Mouse (Mus musculus): Measurements from ENCODE around the gene Dcdc2b. TPM values are rescaled to one million over a fixed set of nuclear protein-coding genes. Genes with fewer than 3 reads are reported as not detected.
A peak's percentile ranks its signal among the peaks of the same experiment; 100 is the strongest.

The Dcdc2b gene
- polyA plus RNA-seq, 1 experiment from 2014 or later = 0.47 TPM

DNA sequence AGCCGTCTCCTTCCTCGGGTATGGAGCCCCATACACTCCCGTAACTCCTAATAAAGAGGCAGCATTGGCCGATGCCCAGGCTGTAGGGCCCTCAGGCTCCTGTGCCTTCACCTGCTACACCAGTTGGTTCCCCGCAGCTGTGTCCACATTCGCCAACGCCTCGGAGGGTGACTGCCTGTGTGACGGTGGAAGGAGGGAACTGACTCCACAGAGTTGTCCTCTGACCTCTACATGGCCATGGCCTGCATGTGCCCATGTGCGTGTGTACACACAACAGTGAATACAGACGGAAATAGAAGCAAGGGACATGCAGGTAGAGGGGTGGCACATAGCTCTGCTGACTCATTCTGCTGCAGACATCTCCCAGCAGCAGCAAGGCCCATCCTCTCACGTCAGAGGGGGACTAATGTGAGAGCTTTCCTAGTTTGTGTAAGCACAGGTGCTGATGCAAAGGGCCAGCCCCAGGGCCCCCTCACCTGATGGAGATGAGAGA, 4.9 kb downstream of the Dcdc2b start:
- no peak for TF ChIP-seq CTCF (IDR thresholded peaks at IDR 0.05)
- CTCF ChIA-PET = interaction anchor here (0.9 to 2.6 kb wide), 15 partner anchors 10 to 154 kb away, joined by 3 to 19 read pairs (median 4); partner anchors contain the start of genes Fam167b and Lck
- in situ Hi-C loops (cut with MboI; ENCODE audit: low pct_unique_long_range_greater_than_20kb) = no loop called here
- POLR2A ChIA-PET = interaction anchor here (0.7 to 1.0 kb wide), 2 partner anchors 8 to 11 kb away, joined by 3 read pairs; no protein-coding TSS in a partner anchor
- no peaks in the 10 kb centered on the region for H3K27me3 ChIP-seq
- DNase-seq (ENCODE audit: low read depth, low spot score) (no peak), ATAC-seq (no peak)

GRCm38 (mm10) chr4:129608426-129609025, 5.5 kb downstream of the Dcdc2b start:
- no peak for TF ChIP-seq CTCF (IDR thresholded peaks at IDR 0.05)

DNA sequence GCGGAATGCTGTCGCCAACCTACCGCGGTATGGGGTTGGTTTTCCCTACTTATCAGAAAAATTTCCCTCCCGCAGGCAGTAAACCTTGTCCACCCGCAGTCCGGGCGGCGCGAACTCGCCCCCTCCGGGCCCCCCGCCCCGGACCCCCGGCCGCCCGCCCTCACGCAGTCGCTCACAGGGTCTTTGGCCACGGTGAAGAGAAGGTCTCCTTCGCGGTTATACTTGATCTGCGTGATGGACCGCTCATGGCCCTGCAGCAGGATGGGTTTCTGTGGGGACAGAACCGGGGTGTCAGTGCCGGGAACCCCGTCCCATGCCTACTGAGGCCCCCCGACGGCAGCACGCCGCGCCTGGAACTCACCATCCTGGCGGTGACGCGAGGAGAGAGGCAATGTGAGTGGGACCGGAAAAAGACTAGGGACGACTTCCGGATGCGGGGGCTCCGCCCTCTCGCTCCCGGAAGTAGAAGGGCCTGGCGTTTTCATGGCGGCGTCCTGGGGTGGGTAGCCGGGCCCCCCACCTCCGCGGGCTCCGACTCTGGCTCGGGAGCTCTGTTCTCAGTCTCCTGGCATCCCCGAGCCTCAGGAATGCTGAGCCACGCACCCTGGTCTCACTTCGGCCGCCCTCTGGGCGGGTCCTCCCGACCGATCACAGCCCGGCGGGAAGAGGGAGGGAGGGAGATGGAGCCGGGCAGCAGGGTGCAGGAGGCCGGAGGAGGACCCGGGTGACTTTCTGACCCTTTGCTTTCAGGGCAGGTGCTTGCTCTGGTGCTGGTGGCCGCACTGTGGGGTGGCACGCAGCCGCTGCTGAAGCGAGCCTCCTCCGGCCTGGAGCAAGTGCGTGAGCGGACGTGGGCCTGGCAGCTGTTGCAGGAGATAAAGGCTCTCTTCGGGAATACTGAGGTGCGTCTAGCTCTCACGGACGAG, 13.6 kb downstream of the Dcdc2b start, which contains the start of the genes Eif3i and Tmem234:
Gene Eif3i, minus strand, starts transcription at position 416 of the 926 bp plus-strand sequence.
Gene Tmem234, plus strand, starts transcription at position 436 of the 926 bp plus-strand sequence.
- ATAC-seq (peak; percentile 67), DNase-seq (ENCODE audit: low read depth, low spot score) (no peak)
- POLR2A ChIA-PET = interaction anchor here (1.6 kb wide), 1 partner anchor 16 kb away, joined by 6 read pairs; no protein-coding TSS in a partner anchor
- CTCF ChIA-PET = interaction anchor here (0.9 to 1.3 kb wide), 3 partner anchors 8 to 23 kb away, joined by 3 to 5 read pairs (median 3); no protein-coding TSS in a partner anchor
- in situ Hi-C loops (cut with MboI; ENCODE audit: low pct_unique_long_range_greater_than_20kb) = no loop called here
- no peak for TF ChIP-seq CTCF (IDR thresholded peaks at IDR 0.05)
- no peaks in the 10 kb centered on the region for H3K27me3 ChIP-seq

More at GRCm38 (mm10) chr4:129608426-129609025, 5.5 kb downstream of the Dcdc2b start:
- no peaks in the 10 kb centered on the region for H3K27me3 ChIP-seq
- CTCF ChIA-PET = interaction anchor here (0.7 to 2.6 kb wide), 18 partner anchors 8 to 153 kb away, joined by 3 to 19 read pairs (median 4); partner anchors contain the start of genes Fam167b, Hdac1 and Lck
- ATAC-seq (peak; percentile 65), DNase-seq (ENCODE audit: low read depth, low spot score) (no peak)
- POLR2A ChIA-PET = interaction anchor here (0.7 to 1.0 kb wide), 2 partner anchors 8 to 12 kb away, joined by 3 read pairs; no protein-coding TSS in a partner anchor
- in situ Hi-C loops (cut with MboI; ENCODE audit: low pct_unique_long_range_greater_than_20kb) = no loop called here

- ChIA-PET POLR2A (no interaction called here), CTCF (no interaction called here)
- in situ Hi-C loops (cut with MboI; ENCODE audit: low pct_unique_long_range_greater_than_20kb) = loop anchor here (5.0 kb wide), 1 partner anchor 47 kb away; the partner anchor contains the start of gene Hdac1
- DNase-seq (ENCODE audit: low read depth, low spot score) (no peak), ATAC-seq (no peak)
- TF ChIP-seq CTCF (IDR thresholded peaks at IDR 0.05) = no peak
- no peaks in the 10 kb centered on the region for H3K27me3 ChIP-seq
These were observed 25.2 kb downstream of the Dcdc2b start for GRCm38 (mm10) chr4:129588865-129589264.

DNA sequence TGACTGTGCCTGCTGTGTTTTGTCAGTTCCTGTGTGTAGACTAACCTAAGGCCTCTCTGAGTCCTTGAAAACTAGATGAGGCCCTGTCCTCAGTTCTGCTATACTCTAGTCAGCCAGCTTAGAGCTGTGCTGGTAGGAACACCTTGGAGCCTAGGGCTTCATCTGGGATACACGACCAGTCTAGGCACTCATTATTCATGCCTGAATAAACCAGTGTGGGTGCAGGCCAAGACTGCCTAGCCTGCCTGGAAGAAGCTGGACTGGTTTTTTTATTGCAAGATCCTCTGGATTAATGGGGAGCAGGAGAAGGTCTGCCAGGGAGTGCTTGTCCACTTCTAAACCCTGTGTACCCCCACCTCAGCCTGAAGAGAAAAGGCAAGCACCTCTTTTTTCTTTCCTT, 27.1 kb downstream of the Dcdc2b start:
- ChIA-PET POLR2A (interaction anchor here (0.7 kb wide), 1 partner anchor 217 kb away, joined by 3 read pairs; no protein-coding TSS in a partner anchor), CTCF (interaction anchor here (1.3 kb wide), 1 partner anchor 12 kb away, joined by 6 read pairs; no protein-coding TSS in a partner anchor)
- TF ChIP-seq CTCF (IDR thresholded peaks at IDR 0.05) = no peak
- in situ Hi-C loops (cut with MboI; ENCODE audit: low pct_unique_long_range_greater_than_20kb) = loop anchor here (5.0 kb wide), 1 partner anchor 45 kb away; the partner anchor contains the start of gene Hdac1
- ATAC-seq = no peak
- no peaks in the 10 kb centered on the region for H3K27me3 ChIP-seq
- no peak for DNase-seq (ENCODE audit: low read depth, low spot score)

DNA sequence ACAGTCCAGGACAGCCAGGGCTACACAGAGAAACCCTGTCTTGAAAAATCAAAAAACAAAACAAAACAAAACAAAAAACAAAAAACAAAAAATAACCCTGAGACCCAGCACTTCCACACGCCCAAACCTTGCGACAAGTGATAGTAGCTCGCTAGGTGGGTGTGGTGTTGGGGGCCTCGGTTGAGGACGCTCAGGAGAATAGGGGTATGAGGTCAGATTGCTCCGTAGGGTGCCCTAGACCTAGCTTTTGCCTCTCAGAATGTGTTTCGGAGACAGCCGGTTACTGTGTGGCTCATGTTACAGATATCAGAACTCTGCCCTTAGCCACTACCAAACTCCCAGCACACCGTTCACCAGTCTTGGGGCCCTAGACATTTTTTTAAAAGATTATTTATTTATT, 28.3 kb downstream of the Dcdc2b start:
- ChIA-PET POLR2A (no interaction called here), CTCF (interaction anchor here (1.3 kb wide), 2 partner anchors 8 to 13 kb away, joined by 5 to 6 read pairs; no protein-coding TSS in a partner anchor)
- no peak for ATAC-seq
- no peak for TF ChIP-seq CTCF (IDR thresholded peaks at IDR 0.05)
- H3K27me3 ChIP-seq = no peaks in the 10 kb centered on the region
- no peak for DNase-seq (ENCODE audit: low read depth, low spot score)
- in situ Hi-C loops (cut with MboI; ENCODE audit: low pct_unique_long_range_greater_than_20kb) = loop anchor here (5.0 kb wide), 1 partner anchor 43 kb away; the partner anchor contains the start of gene Hdac1

GRCm38 (mm10) chr4:129584884-129585608, 29.0 kb downstream of the Dcdc2b start:
- no peak for ATAC-seq
- H3K27me3 ChIP-seq = no peaks in the 10 kb centered on the region
- ChIA-PET POLR2A (interaction anchor here (0.9 kb wide), 1 partner anchor 16 kb away, joined by 6 read pairs; the partner anchor contains the start of genes Eif3i and Tmem234), CTCF (interaction anchor here (0.9 to 1.3 kb wide), 3 partner anchors 8 to 24 kb away, joined by 3 to 5 read pairs (median 4); no protein-coding TSS in a partner anchor)
- in situ Hi-C loops (cut with MboI; ENCODE audit: low pct_unique_long_range_greater_than_20kb) = loop anchor here (5.0 kb wide), 1 partner anchor 43 kb away; the partner anchor contains the start of gene Hdac1
- no peak for DNase-seq (ENCODE audit: low read depth, low spot score)
- TF ChIP-seq CTCF (IDR thresholded peaks at IDR 0.05) = peak; percentile 78

DNA sequence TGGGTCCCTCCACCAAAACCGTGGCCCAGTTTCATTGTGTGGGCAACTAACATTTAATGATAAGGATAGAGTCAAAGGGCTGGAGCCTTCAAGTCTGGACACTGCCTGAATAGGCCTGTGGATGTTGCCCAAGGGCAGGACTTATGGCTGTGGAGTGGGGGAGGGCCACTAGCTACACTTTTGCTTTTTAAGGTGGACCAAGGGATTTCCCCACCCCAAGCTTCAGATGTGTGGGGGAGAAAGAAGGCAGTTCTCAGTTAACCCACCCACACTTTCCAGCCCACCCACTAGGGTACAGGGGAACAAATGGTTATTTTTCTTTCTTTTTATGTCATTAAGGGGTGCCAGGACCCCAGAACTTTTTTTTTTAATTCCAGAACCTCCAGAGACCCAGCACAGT, 29.7 kb downstream of the Dcdc2b start:
- DNase-seq (ENCODE audit: low read depth, low spot score) = no peak
- ATAC-seq = no peak
- in situ Hi-C loops (cut with MboI; ENCODE audit: low pct_unique_long_range_greater_than_20kb) = no loop called here
- ChIA-PET CTCF (interaction anchor here (0.9 to 1.0 kb wide), 2 partner anchors 15 to 25 kb away, joined by 3 to 4 read pairs; no protein-coding TSS in a partner anchor), POLR2A (interaction anchor here (0.9 kb wide), 1 partner anchor 17 kb away, joined by 6 read pairs; the partner anchor contains the start of genes Eif3i and Tmem234)
- H3K27me3 ChIP-seq = no peaks in the 10 kb centered on the region
- no peak for TF ChIP-seq CTCF (IDR thresholded peaks at IDR 0.05)

DNA sequence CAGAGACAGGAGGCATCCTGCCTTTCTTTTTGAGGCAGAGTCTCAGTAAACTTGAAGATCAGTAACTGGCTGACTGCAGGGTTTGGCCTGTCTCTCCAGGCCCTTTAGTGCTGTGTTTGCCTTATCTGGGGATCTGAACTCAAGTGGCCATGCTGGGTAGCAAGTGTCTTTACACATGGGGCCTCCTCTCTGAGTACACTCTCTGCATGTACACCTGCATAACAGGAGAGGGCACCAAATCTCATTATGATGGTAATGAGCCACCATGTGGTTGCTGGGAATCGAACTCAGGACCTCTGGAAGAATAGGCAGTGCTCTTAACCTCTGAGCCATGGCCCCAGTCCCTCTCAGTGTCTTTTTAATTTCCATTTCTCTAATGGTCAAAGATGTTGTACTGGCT, 31.8 kb downstream of the Dcdc2b start:
- DNase-seq (ENCODE audit: low read depth, low spot score) (no peak), ATAC-seq (no peak)
- in situ Hi-C loops (cut with MboI; ENCODE audit: low pct_unique_long_range_greater_than_20kb) = no loop called here
- TF ChIP-seq CTCF (IDR thresholded peaks at IDR 0.05) = no peak
- CTCF ChIA-PET = interaction anchor here (1.7 kb wide), 1 partner anchor 27 kb away, joined by 5 read pairs; no protein-coding TSS in a partner anchor
- POLR2A ChIA-PET = no interaction called here
- H3K27me3 ChIP-seq = no peaks in the 10 kb centered on the region

Measured in Patski (cell line).